Mouse (Mus musculus): ENCODE measurements around the gene Ntm.

DNA sequence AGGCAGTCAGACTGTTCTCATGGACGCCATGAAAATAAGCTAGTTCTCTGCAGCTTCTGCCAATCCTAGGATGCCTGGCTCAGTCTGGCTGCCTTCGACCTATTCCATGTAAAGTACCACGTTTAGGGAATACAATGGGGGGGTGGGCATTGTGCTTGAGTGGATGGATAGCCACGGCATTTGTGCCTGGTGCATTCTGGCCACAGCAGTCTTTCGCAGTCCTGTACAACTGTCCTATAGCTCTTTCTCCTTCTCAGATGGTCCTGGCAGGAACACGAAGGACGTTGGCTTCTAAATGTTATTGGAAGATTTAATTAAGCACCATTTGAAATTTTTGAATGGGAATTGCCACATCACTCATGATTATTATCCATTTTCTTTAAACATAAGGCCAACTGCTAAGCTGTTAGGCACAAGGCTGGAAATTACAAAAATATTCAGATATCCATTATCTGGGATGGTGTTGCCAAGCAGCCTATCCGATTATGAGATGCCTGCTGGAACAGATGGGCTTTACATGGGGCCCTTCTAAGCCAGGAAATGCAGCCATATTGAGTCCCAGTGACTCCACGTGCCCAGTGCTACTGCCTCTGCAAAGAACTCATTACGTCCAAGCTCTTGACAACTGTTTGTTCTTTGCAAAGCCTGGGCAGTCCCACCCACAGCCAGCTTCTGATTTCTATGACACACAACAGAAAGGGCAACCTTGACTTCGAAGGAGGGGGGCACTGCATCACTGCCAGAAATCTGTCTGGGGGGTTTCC is 190.1 kb downstream of the Ntm start:
- TF ChIP-seq CTCF (IDR thresholded peaks at IDR 0.05; ENCODE audit: control insufficient read depth, insufficient read depth, low read length) (no peak), POLR2A (IDR thresholded peaks at IDR 0.05; ENCODE audit: borderline replicate concordance, control insufficient read depth, low read depth, low read length) (no peak)

Measured in bone marrow, adult 2 months (tissue).